Mouse (Mus musculus) lung, adult 18-20 months (tissue): ENCODE results near the gene Epor.
A peak's percentile ranks its signal among the peaks of the same experiment; 100 is the strongest.

Experiments
- DNase-seq, 2 experiments: peaks; one replicate each; pipeline ENCODE4 v3.0.0; 2022; ENCODE audit warnings: mixed read lengths in 2 of 2

Gene Epor

GRCm38 (mm10) chr9:21962416-21963059, 768 bp downstream of the Epor start:
- peak; percentile 66 to 72 for DNase-seq

GRCm38 (mm10) chr9:21962010-21962409, 1.3 kb downstream of the Epor start:
- DNase-seq = no peak

GRCm38 (mm10) chr9:21961366-21961980, 1.8 kb downstream of the Epor start:
- peak; percentile 25 to 55 for DNase-seq

GRCm38 (mm10) chr9:21960558-21961208, 2.6 kb downstream of the Epor start:
- peak; percentile 51 for DNase-seq

GRCm38 (mm10) chr9:21960135-21960534, 3.2 kb downstream of the Epor start:
- DNase-seq = no peak

GRCm38 (mm10) chr9:21959244-21959643, 4.1 kb downstream of the Epor start:
- no peak for DNase-seq

GRCm38 (mm10) chr9:21958372-21958771, 4.9 kb downstream of the Epor start:
- DNase-seq = no peak

- peak; percentile 99 for DNase-seq
Measured at GRCm38 (mm10) chr9:21955570-21956281, 7.6 kb downstream of the Epor start, which contains the start of gene Swsap1. TSS of gene Swsap1 (plus strand) at chr9:21955755.

GRCm38 (mm10) chr9:21955225-21955569, 8.1 kb downstream of the Epor start:
- DNase-seq = no peak

- no peak for DNase-seq
Measured at GRCm38 (mm10) chr9:21954635-21955034, 8.7 kb downstream of the Epor start.

GRCm38 (mm10) chr9:21953600-21953999, 9.7 kb downstream of the Epor start:
- DNase-seq = no peak

GRCm38 (mm10) chr9:21951977-21952376, 11.3 kb downstream of the Epor start:
- DNase-seq = no peak

GRCm38 (mm10) chr9:21950322-21950721, 13.0 kb downstream of the Epor start:
- peak; percentile 46 to 52 for DNase-seq

- no peak for DNase-seq
Measured at GRCm38 (mm10) chr9:21948790-21949189, 14.5 kb downstream of the Epor start.

GRCm38 (mm10) chr9:21948146-21948545, 15.2 kb downstream of the Epor start:
- no peak for DNase-seq

GRCm38 (mm10) chr9:21947540-21948130, 15.7 kb downstream of the Epor start:
- DNase-seq = no peak

- no peak for DNase-seq
Measured at GRCm38 (mm10) chr9:21944267-21944666, 19.0 kb downstream of the Epor start.

- no peak for DNase-seq
Measured at GRCm38 (mm10) chr9:21943638-21944037, 19.7 kb downstream of the Epor start.

- no peak for DNase-seq
Measured at GRCm38 (mm10) chr9:21943046-21943445, 20.3 kb downstream of the Epor start.

- DNase-seq = no peak
Measured at GRCm38 (mm10) chr9:21938234-21938855, 25.0 kb downstream of the Epor start.

- DNase-seq = no peak
Measured at GRCm38 (mm10) chr9:21937711-21938175, 25.6 kb downstream of the Epor start.
